Mouse (Mus musculus) intestine, postnatal 0 days (tissue): ENCODE data around the gene Safb2. TPM values are rescaled to one million over a fixed set of nuclear protein-coding genes. Genes with fewer than 3 reads are reported as not detected.
"Not testable (repeated sequence)": the region's sequence is repeated elsewhere in the genome, so short reads cannot be mapped to it uniquely, and the experiment has no call there.

ENCODE experiments used
- ATAC-seq: fragments of 200-750 bp; cut with Nextera tagmentation; 2 replicates; pipeline ENCODE4 v1.8.0; 2017; ENCODE audit warnings: mild to moderate bottlenecking, moderate TSS enrichment, moderate library complexity
- H3K27ac ChIP-seq: fragments of 300-500 bp; sonication (generic); 2 replicates; pipeline ENCODE4 v1.5.1; 2014; ENCODE audit warnings: mild to moderate bottlenecking, low read depth, low read length, moderate library complexity
- H3K27me3 ChIP-seq: fragments of 300-500 bp; sonication (generic); replicated peaks from 2 replicates; pipeline ENCODE4 v1.6.1; 2014; ENCODE audit warnings: low read length, mixed read lengths; ENCODE audit not compliant: control insufficient read depth, insufficient read depth
- H3K36me3 ChIP-seq: fragments of 300-500 bp; sonication (generic); 2 replicates; pipeline ENCODE4 v1.6.1; 2014; ENCODE audit warnings: mild to moderate bottlenecking, moderate library complexity; ENCODE audit not compliant: control insufficient read depth, insufficient read depth
- H3K4me1 ChIP-seq: fragments of 300-500 bp; sonication (generic); replicated peaks from 2 replicates; pipeline ENCODE4 v1.6.1; 2014; ENCODE audit warnings: antibody characterized with exemption, low read length, mixed read lengths; ENCODE audit not compliant: control insufficient read depth, insufficient read depth
- H3K4me2 ChIP-seq: fragments of 300-500 bp; sonication (generic); replicated peaks from 2 replicates; pipeline ENCODE4 v1.6.1; 2014; ENCODE audit warnings: low read depth, mild to moderate bottlenecking, moderate library complexity
- H3K4me3 ChIP-seq: fragments of 300-500 bp; sonication (generic); 2 replicates; pipeline ENCODE4 v1.5.1; 2014; ENCODE audit warnings: low read depth, low read length
- H3K9ac ChIP-seq: fragments of 300-500 bp; sonication (generic); 2 replicates; pipeline ENCODE4 v1.6.1; 2014; ENCODE audit warnings: mild to moderate bottlenecking, low read depth, low read length
- H3K9me3 ChIP-seq: fragments of 300-500 bp; sonication (generic); 2 replicates; pipeline ENCODE4 v1.6.1; 2016; ENCODE audit warnings: mixed run types; ENCODE audit not compliant: control insufficient read depth
- CTCF ChIP-seq: sonication (generic); IDR thresholded peaks from 2 replicates; pipeline ENCODE4 v1.5.1; 2016; ENCODE audit warnings: low read depth, mild to moderate bottlenecking, control low read depth, antibody characterized with exemption, moderate library complexity
- WGBS: fragments of 180-500 bp; shearing (Covaris S2); extraction: QIAGEN DNeasy Blood & Tissue Kit; methylation state at CpG from one replicate; pipeline ENCODE4 v1.1.7; 2014; 5-methylcytosine and 5-hydroxymethylcytosine counted together
- polyA plus RNA-seq: library from polyadenylated mRNA; unstranded; fragments of >200 nt; fragmentation: Nextera tagmentation; extraction: Ambion mirVana; gene quantifications from 2 replicates; pipeline ENCODE4 v1.2.1, GENCODE M21; 2015

Safb2 gene
- polyA plus RNA-seq = 22.3 and 31.3 TPM in 2 replicates

- Histone ChIP-seq H3K9ac (peak within 1 kb of the TSS; percentile 90), H3K27ac (peak within 1 kb of the TSS; percentile 96), H3K27me3 (no peaks in the 10 kb centered on the region), H3K4me3 (peak within 1 kb of the TSS; percentile 95), H3K36me3 (peaks cover 42% of the 10 kb centered on the region), H3K4me1 (0 out of 2 replicates have a peak, but pooled peaks cover 7% of the 10 kb centered on the region), H3K4me2 (peak within 1 kb of the TSS; percentile 84), H3K9me3 (no peaks in the 10 kb centered on the region)
- ATAC-seq = peak; percentile 95
- under 1% methylated on average over 84 of the region's 101 CpGs for WGBS
- TF ChIP-seq CTCF = peak; percentile 30; the same call in 1 of the 2 replicates
Observed at GRCm38 (mm10) chr17:56584257-56585130, at the start of gene Safb2, which contains the start of gene Safb. Safb2 (minus strand) TSS chr17:56584585. Safb (plus strand) TSS chr17:56584825.

DNA sequence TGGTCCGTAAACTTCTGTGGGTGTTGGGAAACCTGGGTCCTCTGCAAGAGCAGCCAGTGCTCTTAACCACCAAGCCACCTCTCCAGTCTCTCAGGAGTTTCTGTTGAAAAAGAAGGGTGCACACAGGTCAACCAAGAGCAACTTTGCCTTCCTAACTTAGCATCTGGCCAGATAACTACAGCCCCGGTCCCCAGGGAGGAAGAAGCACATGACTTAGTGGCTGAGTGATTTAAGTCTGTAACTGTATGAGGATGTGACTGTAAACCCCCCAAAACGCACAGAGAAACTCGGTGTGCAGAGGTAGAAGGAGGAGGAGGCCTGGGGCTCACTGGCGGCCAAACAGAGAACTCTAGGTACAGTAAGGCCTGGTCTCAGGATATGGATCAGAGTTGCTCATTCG, 49.6 kb upstream of the Safb2 start:
- WGBS = 90% methylated on average over 6 of the region's 6 CpGs
- no peak for TF ChIP-seq CTCF
- no peak for ATAC-seq
- Histone ChIP-seq H3K4me2 (no peak overlapping the region), H3K36me3 (no peaks in the 10 kb centered on the region), H3K27me3 (no peaks in the 10 kb centered on the region), H3K9me3 (no peaks in the 10 kb centered on the region), H3K4me1 (no peaks in the 10 kb centered on the region), H3K9ac (no peak overlapping the region), H3K27ac (no peak overlapping the region), H3K4me3 (no peak overlapping the region)

DNA sequence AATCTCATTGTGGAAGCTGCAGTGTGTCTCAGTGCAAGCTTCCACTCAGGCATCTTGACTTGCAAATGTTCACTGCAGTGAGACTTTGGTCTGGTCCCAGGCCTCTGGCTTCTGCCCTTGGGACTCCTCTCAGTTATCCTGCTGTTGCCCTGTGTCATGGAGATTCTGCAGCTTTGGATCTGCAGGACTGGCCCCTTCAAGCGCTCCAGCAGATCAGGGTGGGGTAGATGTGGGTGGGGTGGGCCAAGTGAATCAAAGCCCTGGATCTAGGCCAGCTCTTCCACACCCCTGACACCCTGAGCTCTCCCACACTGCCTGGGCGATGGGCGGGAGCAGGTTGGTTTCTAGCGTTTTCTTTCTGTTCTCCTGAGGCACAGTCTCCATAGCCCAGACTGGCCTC, 47.4 kb upstream of the Safb2 start:
- Histone ChIP-seq H3K36me3 (no peaks in the 10 kb centered on the region), H3K27ac (no peak overlapping the region), H3K4me3 (no peak overlapping the region), H3K4me1 (0 out of 2 replicates have a peak, but pooled peaks cover 7% of the 10 kb centered on the region), H3K27me3 (no peaks in the 10 kb centered on the region), H3K9me3 (no peaks in the 10 kb centered on the region), H3K4me2 (no peak overlapping the region), H3K9ac (no peak overlapping the region)
- no peak for TF ChIP-seq CTCF
- WGBS = 32% methylated on average over 4 of the region's 4 CpGs
- no peak for ATAC-seq

- 83% methylated on average over 27 of the region's 27 CpGs for WGBS
- H3K9ac ChIP-seq = not testable (repeated sequence)
Observed at GRCm38 (mm10) chr17:56629800-56630781, 45.7 kb upstream of the Safb2 start.

DNA sequence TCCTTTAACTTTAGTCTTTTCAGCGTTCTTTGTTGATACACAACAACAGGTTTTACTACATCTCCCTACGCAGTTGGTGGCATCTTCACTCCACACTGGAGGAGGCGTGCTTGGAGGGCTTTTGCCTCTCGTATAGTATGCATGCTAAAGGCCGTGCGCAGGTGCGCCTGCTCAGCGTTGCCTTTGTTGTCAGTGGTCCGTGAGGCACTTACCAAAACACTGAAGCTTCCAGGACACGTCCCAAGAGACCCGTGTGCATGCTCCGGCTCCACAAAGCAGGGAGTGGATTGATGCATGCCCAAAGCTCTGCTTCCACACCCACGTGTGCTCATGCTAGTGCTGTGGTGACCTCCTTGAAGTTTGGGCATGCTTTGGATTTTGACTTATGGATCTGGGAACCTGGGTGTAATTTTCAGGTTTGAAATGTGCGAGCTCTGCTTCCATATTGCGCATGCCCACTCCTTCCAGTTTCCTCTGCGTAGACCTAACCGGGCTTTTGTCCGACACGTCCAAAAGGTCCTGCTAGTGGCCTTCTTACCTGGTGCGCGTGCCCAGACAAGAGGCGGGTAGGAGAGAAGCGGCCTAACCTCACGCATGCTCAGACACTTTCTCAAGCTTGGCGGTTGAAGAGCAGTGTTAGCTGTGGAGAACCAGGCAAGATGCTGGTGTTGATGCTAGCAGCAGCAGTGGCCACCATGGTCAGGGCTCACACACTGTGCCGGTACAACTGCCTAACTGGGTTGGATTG, 43.3 kb upstream of the Safb2 start, which contains the start of gene Catsperd:
Gene Catsperd (plus strand): TSS at position 614 of the 748 bp plus-strand sequence.
- H3K4me3 ChIP-seq = peak within 1 kb of the TSS; percentile 69
- H3K27me3 ChIP-seq = no peaks in the 10 kb centered on the region
- no peaks in the 10 kb centered on the region for H3K9me3 ChIP-seq
- H3K4me2 ChIP-seq = peak within 1 kb of the TSS; percentile 93
- H3K36me3 ChIP-seq = peaks cover 8% of the 10 kb centered on the region
- peak; percentile 35 for ATAC-seq
- no peak within 1 kb of the TSS for H3K9ac ChIP-seq
- H3K27ac ChIP-seq = peak within 1 kb of the TSS; percentile 61
- TF ChIP-seq CTCF = no peak
- WGBS = 7% methylated on average over 26 of the region's 26 CpGs
- H3K4me1 ChIP-seq = peaks cover 13% of the 10 kb centered on the region; the same call in 1 of the 2 replicates

More at GRCm38 (mm10) chr17:56629800-56630781, 45.7 kb upstream of the Safb2 start:
- H3K4me3 ChIP-seq, H3K36me3 ChIP-seq, H3K9me3 ChIP-seq, H3K27me3 ChIP-seq, H3K27ac ChIP-seq, H3K4me2 ChIP-seq, ATAC-seq: not testable (repeated sequence)
- H3K4me1 ChIP-seq = peaks cover 13% of the 10 kb centered on the region; the same call in 1 of the 2 replicates
